Mouse (Mus musculus) midbrain, postnatal 0 days (tissue): Measurements from ENCODE around the gene Smarca2. TPM values are rescaled to one million over a fixed set of nuclear protein-coding genes. Genes with fewer than 3 reads are reported as not detected.

ENCODE experiments used
- ATAC-seq: fragments of 200-750 bp; cut with Nextera tagmentation; 2 replicates; pipeline ENCODE4 v1.8.0; 2017; ENCODE audit warnings: moderate number of reproducible peaks, mild to moderate bottlenecking, moderate TSS enrichment, moderate library complexity; ENCODE audit not compliant: low FRiP score
- DNase-seq: peaks from one replicate; pipeline ENCODE4 v3.0.0-alpha.2; 2015; ENCODE audit warnings: low spot score
- H3K27ac ChIP-seq: fragments of 300-500 bp; sonication (generic); 2 replicates; pipeline ENCODE4 v1.5.1; 2014; ENCODE audit warnings: low read depth, mild to moderate bottlenecking, low read length, mixed read lengths
- H3K27me3 ChIP-seq: fragments of 300-500 bp; sonication (generic); 2 replicates; pipeline ENCODE4 v1.6.1; 2014; ENCODE audit warnings: low read length, control low read depth, mixed read lengths; ENCODE audit not compliant: insufficient read depth
- H3K36me3 ChIP-seq: fragments of 300-500 bp; sonication (generic); 2 replicates; pipeline ENCODE4 v1.6.1; 2014; ENCODE audit warnings: low read length, control low read depth, mixed read lengths; ENCODE audit not compliant: insufficient read depth
- H3K4me1 ChIP-seq: fragments of 300-500 bp; sonication (generic); 2 replicates; pipeline ENCODE4 v1.6.1; 2014; ENCODE audit warnings: mild to moderate bottlenecking, control low read depth, antibody characterized with exemption, low read length, mixed read lengths; ENCODE audit not compliant: insufficient read depth
- H3K4me2 ChIP-seq: fragments of 300-500 bp; sonication (generic); 2 replicates; pipeline ENCODE4 v1.6.1; 2014; ENCODE audit warnings: low read depth, mild to moderate bottlenecking, low read length, mixed read lengths; ENCODE audit not compliant: poor library complexity, severe bottlenecking
- H3K4me3 ChIP-seq: fragments of 300-500 bp; sonication (generic); 2 replicates; pipeline ENCODE4 v1.5.1; 2014; ENCODE audit warnings: low read depth, mild to moderate bottlenecking, low read length, moderate library complexity
- H3K9ac ChIP-seq: fragments of 300-500 bp; sonication (generic); replicated peaks from 2 replicates; pipeline ENCODE4 v1.6.1; 2014; ENCODE audit warnings: mild to moderate bottlenecking, low read length, moderate library complexity, mixed read lengths; ENCODE audit not compliant: poor library complexity, severe bottlenecking
- H3K9me3 ChIP-seq: fragments of 300-500 bp; sonication (generic); 2 replicates; pipeline ENCODE4 v1.6.1; 2016; ENCODE audit warnings: low read length, control low read depth
- CTCF ChIP-seq: IDR thresholded peaks from 2 replicates; pipeline ENCODE4 v1.5.1; 2016; ENCODE audit warnings: antibody characterized with exemption, mild to moderate bottlenecking
- WGBS: fragments of 180-500 bp; shearing (Covaris S2); extraction: QIAGEN DNeasy Blood & Tissue Kit; methylation state at CpG from one replicate; pipeline ENCODE4 v1.1.7; 2014; 5-methylcytosine and 5-hydroxymethylcytosine counted together
- polyA plus RNA-seq: library from polyadenylated mRNA; unstranded; fragments of >200 nt; fragmentation: Nextera tagmentation; extraction: Ambion mirVana; gene quantifications from 2 replicates; pipeline ENCODE4 v1.2.1, GENCODE M21; 2015
- total RNA-seq: library from RNA; depleted of rRNA; stranded (reverse); fragments of >200 nt; gene quantifications from 2 replicates; pipeline ENCODE4 v1.2.3, GENCODE M21; 2014

Smarca2 gene
- total and polyA plus RNA-seq, 2 experiments from 2014 or later, result 138 to 146 TPM

DNA sequence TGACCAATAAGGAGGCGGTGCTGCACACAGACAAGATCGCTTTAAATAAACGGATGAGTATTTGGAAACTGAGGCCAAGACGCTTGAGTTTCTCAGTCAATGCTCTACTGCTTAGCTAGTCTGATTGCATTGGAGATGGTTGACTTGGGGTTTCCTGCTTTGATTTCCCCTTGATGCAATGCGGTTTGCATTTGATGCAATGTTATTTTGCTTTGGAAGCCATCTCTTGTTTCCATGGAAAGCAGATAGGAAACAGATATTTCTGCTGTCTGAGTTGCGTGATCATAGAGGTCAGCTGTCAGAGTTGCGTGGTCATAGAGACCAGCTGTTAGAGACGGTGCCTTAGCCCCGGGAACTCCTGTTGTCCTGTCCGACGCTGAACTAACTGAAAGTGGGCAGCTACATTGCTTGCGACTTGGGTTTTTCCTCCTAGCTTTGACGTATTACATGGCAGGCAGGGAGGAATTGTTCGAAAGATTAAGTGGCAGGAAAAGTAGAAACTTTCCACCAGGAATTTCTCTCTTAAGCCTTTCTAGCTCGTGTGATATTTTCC, 147.8 kb downstream of the Smarca2 start:
- H3K9ac ChIP-seq, result no peak overlapping the region
- DNase-seq (no peak), ATAC-seq (no peak)
- H3K4me2 ChIP-seq, result 0 out of 2 replicates have a peak overlapping the region, but pooled peaks have one; percentile 6
- WGBS, result 88% methylated on average over 15 of the region's 15 CpGs
- no peaks in the 10 kb centered on the region for H3K27me3 ChIP-seq
- no peak overlapping the region for H3K4me3 ChIP-seq
- TF ChIP-seq CTCF, result no peak
- H3K4me1 ChIP-seq, result 0 out of 2 replicates have a peak, but pooled peaks cover 8% of the 10 kb centered on the region
- no peak overlapping the region for H3K27ac ChIP-seq
- H3K9me3 ChIP-seq, result no peaks in the 10 kb centered on the region
- no peaks in the 10 kb centered on the region for H3K36me3 ChIP-seq

DNA sequence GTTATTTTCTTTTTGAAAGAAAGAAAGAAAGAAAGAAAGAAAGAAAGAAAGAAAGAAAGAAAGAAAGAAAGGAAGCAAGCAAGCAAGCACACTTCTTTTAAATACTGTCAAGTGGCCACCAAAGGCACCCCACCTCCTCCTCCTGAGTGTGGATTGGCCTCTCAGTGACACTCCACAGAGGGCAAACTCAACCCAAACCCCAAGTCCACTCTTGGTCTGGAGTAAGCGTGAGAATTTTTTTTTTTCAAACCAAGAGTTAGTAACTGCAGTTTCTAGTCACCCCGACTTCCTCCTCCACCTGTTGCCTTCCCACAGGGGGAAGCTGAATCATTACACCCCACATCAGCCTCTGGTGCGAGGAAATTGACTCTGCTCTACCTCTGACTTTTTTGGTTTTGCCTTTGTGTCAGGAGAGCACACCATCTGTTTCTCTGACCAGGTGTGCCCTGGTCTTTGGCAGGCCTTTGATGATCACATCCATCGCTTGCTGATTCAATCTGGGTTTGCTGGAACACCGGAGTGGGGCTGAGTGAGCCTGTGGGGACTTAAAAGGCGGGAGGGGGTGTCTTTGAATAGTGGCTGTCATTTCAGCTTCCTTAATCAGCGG, 148.5 kb downstream of the Smarca2 start:
- WGBS, result 68% methylated on average over 7 of the region's 7 CpGs
- H3K27ac ChIP-seq, result no peak overlapping the region
- no peaks in the 10 kb centered on the region for H3K9me3 ChIP-seq
- no peak for TF ChIP-seq CTCF
- 0 out of 2 replicates have a peak, but pooled peaks cover 8% of the 10 kb centered on the region for H3K4me1 ChIP-seq
- no peak overlapping the region for H3K4me3 ChIP-seq
- DNase-seq (no peak), ATAC-seq (no peak)
- no peak overlapping the region for H3K9ac ChIP-seq
- H3K27me3 ChIP-seq, result no peaks in the 10 kb centered on the region
- H3K4me2 ChIP-seq, result peak overlapping the region; percentile 12; the same call in 1 of the 2 replicates
- no peaks in the 10 kb centered on the region for H3K36me3 ChIP-seq

DNA sequence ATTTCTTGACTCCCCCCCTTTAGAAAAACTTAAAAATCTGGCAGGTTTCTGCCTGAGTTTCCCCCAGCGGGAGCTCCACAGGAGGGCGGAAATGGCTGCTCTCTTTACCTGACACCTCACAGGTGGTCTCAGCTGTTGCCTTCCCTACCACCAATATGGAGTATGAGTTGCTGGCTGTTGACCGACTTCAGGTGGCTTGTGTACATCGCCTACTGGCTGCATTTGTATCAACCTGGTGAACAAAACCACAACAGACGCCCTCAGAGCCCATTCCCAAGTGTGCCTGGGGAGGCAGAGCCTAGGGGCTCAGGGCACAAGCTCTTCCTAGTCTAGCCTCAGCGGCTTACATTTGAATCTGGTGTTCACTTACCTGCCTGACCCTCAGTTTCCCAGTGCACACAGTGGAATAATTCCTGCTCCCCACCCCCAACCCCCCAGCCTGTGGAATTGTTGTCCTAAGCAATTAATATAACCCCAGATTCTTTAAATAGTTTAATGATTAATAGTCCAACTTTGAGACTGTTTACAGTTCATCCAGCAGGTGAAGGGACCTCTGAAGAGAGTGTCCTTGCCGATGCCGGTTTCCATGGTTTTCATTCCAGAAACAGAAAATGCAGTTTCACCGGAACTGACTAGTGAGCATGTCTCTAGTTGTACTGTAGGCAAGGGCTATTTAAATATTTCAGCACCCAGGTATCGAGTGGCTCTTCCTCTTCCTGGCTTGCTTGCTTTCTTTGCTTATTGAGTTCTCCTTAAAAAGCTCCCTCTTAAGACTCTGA, 149.4 kb downstream of the Smarca2 start:
- H3K4me3 ChIP-seq, result no peak overlapping the region
- H3K27me3 ChIP-seq, result no peaks in the 10 kb centered on the region
- 74% methylated on average over 10 of the region's 10 CpGs for WGBS

DNA sequence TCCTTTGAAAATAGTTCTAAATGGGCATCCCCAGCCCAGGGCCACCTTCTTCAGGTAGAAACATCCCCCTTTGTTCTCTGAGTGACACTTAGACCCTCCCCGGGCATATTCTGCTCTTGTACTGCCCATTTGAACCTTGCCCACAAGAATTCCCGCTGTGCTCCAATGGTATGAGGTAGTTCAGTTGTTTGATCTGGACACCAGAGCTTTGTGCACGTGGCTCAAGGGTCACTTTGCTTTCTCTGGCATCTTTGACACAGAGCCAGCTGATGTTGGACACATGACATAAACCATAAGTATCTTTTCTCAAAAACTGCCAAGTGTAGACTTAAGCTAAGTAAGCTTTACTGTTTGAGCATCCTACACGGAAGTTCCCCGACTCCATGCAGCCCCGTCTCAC, 151.1 kb downstream of the Smarca2 start:
- Histone ChIP-seq H3K4me2 (no peak overlapping the region), H3K4me1 (0 out of 2 replicates have a peak, but pooled peaks cover 8% of the 10 kb centered on the region), H3K27ac (no peak overlapping the region), H3K4me3 (no peak overlapping the region), H3K36me3 (no peaks in the 10 kb centered on the region), H3K27me3 (no peaks in the 10 kb centered on the region), H3K9me3 (no peaks in the 10 kb centered on the region), H3K9ac (no peak overlapping the region)
- 94% methylated on average over 6 of the region's 6 CpGs for WGBS
- no peak for DNase-seq
- no peak for TF ChIP-seq CTCF
- ATAC-seq, result no peak

More for the DNA sequence above, 149.4 kb downstream of the Smarca2 start:
- Histone ChIP-seq H3K4me2 (peak overlapping the region; percentile 21; the same call in 1 of the 2 replicates), H3K9me3 (no peaks in the 10 kb centered on the region), H3K27ac (0 out of 2 replicates have a peak overlapping the region, but pooled peaks have one; percentile 2), H3K4me1 (0 out of 2 replicates have a peak, but pooled peaks cover 8% of the 10 kb centered on the region), H3K9ac (no peak overlapping the region), H3K36me3 (no peaks in the 10 kb centered on the region)
- no peak for TF ChIP-seq CTCF
- ATAC-seq (0 out of 2 replicates have a peak, but pooled peaks have one; percentile 24), DNase-seq (no peak)

DNA sequence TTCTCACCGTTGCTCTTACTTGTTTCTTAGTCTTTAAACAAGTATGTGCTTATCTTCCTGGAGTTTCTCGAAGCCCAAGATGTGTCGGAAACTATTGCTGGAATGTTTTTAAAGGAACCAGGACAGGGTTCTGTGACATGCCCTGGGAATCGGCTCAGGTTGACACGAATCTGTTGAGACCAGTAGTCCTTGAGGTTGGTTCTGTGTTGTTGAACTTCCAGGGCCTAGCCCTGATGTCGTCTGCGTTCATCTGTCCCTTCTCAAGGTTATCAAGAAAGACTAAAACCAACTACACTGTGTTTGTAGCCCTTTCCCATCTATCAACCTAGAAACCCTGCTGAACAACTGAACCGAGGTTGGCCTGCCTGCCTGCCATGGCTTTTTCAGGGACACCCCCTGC, 151.5 kb downstream of the Smarca2 start:
- Histone ChIP-seq H3K27me3 (no peaks in the 10 kb centered on the region), H3K4me2 (no peak overlapping the region), H3K36me3 (no peaks in the 10 kb centered on the region), H3K4me1 (0 out of 2 replicates have a peak, but pooled peaks cover 8% of the 10 kb centered on the region), H3K9me3 (no peaks in the 10 kb centered on the region), H3K4me3 (no peak overlapping the region), H3K9ac (no peak overlapping the region), H3K27ac (no peak overlapping the region)
- DNase-seq (no peak), ATAC-seq (no peak)
- WGBS, result 89% methylated on average over 8 of the region's 8 CpGs
- no peak for TF ChIP-seq CTCF
